Mouse (Mus musculus): ENCODE data around the gene Ptk7.

Ptk7 gene

GRCm38 (mm10) chr17:46628791-46629684 lies at the start of gene Ptk7:
TSS of gene Ptk7 (minus strand) at chr17:46629504.
- peak; percentile 75 to 84 for DNase-seq

- no peak for DNase-seq
Measured at GRCm38 (mm10) chr17:46678911-46679310, 49.6 kb upstream of the Ptk7 start.

- DNase-seq = peak; percentile 30 to 76
Measured at GRCm38 (mm10) chr17:46678416-46678815, 49.1 kb upstream of the Ptk7 start, which contains the start of gene Mea1. TSS of gene Mea1 (plus strand) at chr17:46678793.

- DNase-seq = peak in 1 of 2 experiments; percentile 61
Measured at GRCm38 (mm10) chr17:46674530-46675283, 45.4 kb upstream of the Ptk7 start.

- DNase-seq = peak; percentile 93 to 97
Measured at GRCm38 (mm10) chr17:46673850-46674529, 44.7 kb upstream of the Ptk7 start, which contains the start of gene Rrp36. TSS of gene Rrp36 (minus strand) at chr17:46674352.

- DNase-seq = no peak
Measured at GRCm38 (mm10) chr17:46669911-46670310, 40.6 kb upstream of the Ptk7 start.

- DNase-seq = peak in 1 of 2 experiments; percentile 58
Measured at GRCm38 (mm10) chr17:46667712-46668111, 38.4 kb upstream of the Ptk7 start.

GRCm38 (mm10) chr17:46662730-46663129 lies 33.4 kb upstream of the Ptk7 start:
- DNase-seq = peak; percentile 43 to 65

- no peak for DNase-seq
Measured at GRCm38 (mm10) chr17:46661981-46662380, 32.7 kb upstream of the Ptk7 start.

- DNase-seq = no peak
Measured at GRCm38 (mm10) chr17:46661351-46661750, 32.0 kb upstream of the Ptk7 start.

- no peak for DNase-seq
Measured at GRCm38 (mm10) chr17:46656054-46656453, 26.8 kb upstream of the Ptk7 start.

- DNase-seq = no peak
Measured at GRCm38 (mm10) chr17:46651755-46652547, 22.6 kb upstream of the Ptk7 start.

- DNase-seq = no peak
Measured at GRCm38 (mm10) chr17:46651292-46651691, 22.0 kb upstream of the Ptk7 start.

GRCm38 (mm10) chr17:46650232-46651031 lies 21.1 kb upstream of the Ptk7 start, which contains the start of gene Cul7:
TSS of gene Cul7 (plus strand) at chr17:46650337.
- peak; percentile 93 to 97 for DNase-seq

GRCm38 (mm10) chr17:46649811-46650210 lies 20.5 kb upstream of the Ptk7 start:
- DNase-seq = peak in 1 of 2 experiments; percentile 59

- no peak for DNase-seq
Measured at GRCm38 (mm10) chr17:46648436-46648835, 19.1 kb upstream of the Ptk7 start.

- DNase-seq = no peak
Measured at GRCm38 (mm10) chr17:46647279-46647678, 18.0 kb upstream of the Ptk7 start.

- no peak for DNase-seq
Measured at GRCm38 (mm10) chr17:46646322-46646662, 17.0 kb upstream of the Ptk7 start.

GRCm38 (mm10) chr17:46645561-46646321 lies 16.4 kb upstream of the Ptk7 start, which contains the start of the genes Klc4 and Mrpl2:
TSS of gene Klc4 (minus strand) at chr17:46646022.
TSS of gene Mrpl2 (plus strand) at chr17:46646229.
- peak; percentile 99 for DNase-seq

- DNase-seq = peak; percentile 93 to 96
Measured at GRCm38 (mm10) chr17:46644916-46645475, 15.7 kb upstream of the Ptk7 start.
